1 mouse cellular context compared by ENCODE assay signal in the genomic region with DNA sequence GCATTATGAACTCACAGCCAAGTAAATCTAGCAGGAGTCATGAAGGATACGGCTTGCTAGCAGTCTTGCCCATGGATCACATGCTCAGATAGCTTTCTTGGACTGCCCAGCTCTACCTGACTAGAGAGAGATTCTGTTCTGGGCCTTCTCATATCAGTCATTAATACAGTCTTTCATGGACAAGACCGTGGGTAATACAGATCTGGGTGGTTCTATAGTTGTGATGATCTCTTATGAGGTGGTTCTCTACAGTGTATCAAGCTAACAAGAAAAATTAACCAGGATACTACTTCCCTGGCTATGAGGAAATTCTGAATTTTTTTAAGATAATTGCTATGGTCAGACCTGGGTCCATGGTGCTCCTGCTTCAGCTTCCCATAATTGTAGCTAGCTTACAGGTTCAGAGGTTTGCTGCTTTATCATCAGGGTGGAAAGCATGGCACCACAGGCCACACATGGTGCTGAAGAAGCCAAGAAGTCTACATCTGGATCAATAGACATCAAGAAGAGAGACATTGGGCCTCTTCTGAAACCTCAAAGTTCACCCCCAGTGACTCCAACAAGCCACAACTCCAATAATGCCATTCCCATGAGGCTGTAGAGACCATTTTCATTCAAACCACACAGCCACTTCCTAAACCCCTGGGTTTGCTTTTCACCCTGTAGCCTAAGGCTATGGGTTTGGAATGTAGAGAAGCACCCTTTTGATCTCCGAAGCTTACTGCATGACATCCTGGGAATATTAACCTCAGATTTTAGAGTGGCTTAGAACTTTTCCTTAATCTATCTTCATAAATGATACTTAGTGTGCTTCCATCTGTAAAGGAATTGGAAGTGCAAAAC.
A peak's percentile ranks its signal among the peaks of the same experiment; 100 is the strongest.
TF ChIP-seq lines count a peak whose summit lies in the region.

No protein-coding gene starts in this region.

TF ChIP-seq in MEL, 35 proteins besides CTCF, POLR2A, EP300 and RAD21:
- TF ChIP-seq GATA1 (IDR thresholded peaks at IDR 0.05; ENCODE audit: low read depth, low read length) (no peak), POLR2AphosphoS2 (IDR thresholded peaks at IDR 0.05; ENCODE audit: low read length) (peak; percentile 19; the same call in 1 of the 2 replicates), TAL1 (IDR thresholded peaks at IDR 0.05; ENCODE audit: low read length) (no peak), NELFE (IDR thresholded peaks at IDR 0.05; ENCODE audit: low read depth, low read length) (no peak), MAFK (IDR thresholded peaks at IDR 0.05; ENCODE audit: borderline replicate concordance, low read depth, low read length) (no peak)
TF ChIP-seq in MEL: peak in this region for 1.
